Mouse (Mus musculus) heart, embryonic 10.5 days (tissue): ENCODE measurements around the gene Pdk4. TPM values are rescaled to one million over a fixed set of nuclear protein-coding genes. Genes with fewer than 3 reads are reported as not detected.
A peak's percentile ranks its signal among the peaks of the same experiment; 100 is the strongest.

ENCODE experiments used
- DNase-seq: peaks from one replicate; pipeline ENCODE4 v3.0.0-alpha.2; 2017; ENCODE audit warnings: low spot score
- H3K27ac ChIP-seq: fragments of 300-500 bp; sonication (generic); 2 replicates; pipeline ENCODE4 v1.5.1; 2016; ENCODE audit warnings: mild to moderate bottlenecking
- H3K27me3 ChIP-seq: fragments of 300-500 bp; sonication (generic); 2 replicates; pipeline ENCODE4 v1.6.1; 2016; ENCODE audit warnings: mild to moderate bottlenecking; ENCODE audit not compliant: poor library complexity, insufficient read depth, severe bottlenecking
- H3K36me3 ChIP-seq: fragments of 300-500 bp; sonication (generic); 2 replicates; pipeline ENCODE4 v1.6.1; 2016; ENCODE audit warnings: mild to moderate bottlenecking, moderate library complexity
- H3K4me1 ChIP-seq: fragments of 300-500 bp; sonication (generic); 2 replicates; pipeline ENCODE4 v1.6.1; 2016; ENCODE audit warnings: mild to moderate bottlenecking
- H3K4me3 ChIP-seq: fragments of 300-500 bp; sonication (generic); 2 replicates; pipeline ENCODE4 v1.5.1; 2016; ENCODE audit warnings: mild to moderate bottlenecking, moderate library complexity
- H3K9me3 ChIP-seq: fragments of 300-500 bp; sonication (generic); 2 replicates; pipeline ENCODE4 v1.6.1; 2016; ENCODE audit warnings: mild to moderate bottlenecking, moderate library complexity
- WGBS: fragments of 180-500 bp; shearing (Covaris S2); methylation state at CpG from one replicate; pipeline ENCODE4 v1.1.7; 2016; 5-methylcytosine and 5-hydroxymethylcytosine counted together
- polyA plus RNA-seq: library from polyadenylated mRNA; unstranded; fragments of >200 nt; fragmentation: Nextera tagmentation; extraction: Ambion mirVana; gene quantifications from 2 replicates; pipeline ENCODE4 v1.2.1, GENCODE M21; 2016

Pdk4 gene
- polyA plus RNA-seq, 1 experiment from 2014 or later = 7.7 TPM

GRCm38 (mm10) chr6:5482270-5482783 is 13.8 kb downstream of the Pdk4 start:
- peaks cover 31% of the 10 kb centered on the region for H3K36me3 ChIP-seq
- no peak overlapping the region for H3K4me3 ChIP-seq
- no peak for DNase-seq
- no peaks in the 10 kb centered on the region for H3K9me3 ChIP-seq
- WGBS = 73% methylated on average over 3 of the region's 3 CpGs
- no peaks in the 10 kb centered on the region for H3K4me1 ChIP-seq
- no peaks in the 10 kb centered on the region for H3K27me3 ChIP-seq
- H3K27ac ChIP-seq = no peak overlapping the region

GRCm38 (mm10) chr6:5481066-5481465 is 15.0 kb downstream of the Pdk4 start:
- Histone ChIP-seq H3K36me3 (peaks cover 18% of the 10 kb centered on the region), H3K4me3 (no peak overlapping the region), H3K27me3 (no peaks in the 10 kb centered on the region), H3K9me3 (no peaks in the 10 kb centered on the region), H3K4me1 (no peaks in the 10 kb centered on the region), H3K27ac (no peak overlapping the region)
- WGBS = 90% methylated on average over 2 of the region's 2 CpGs
- no peak for DNase-seq

DNA sequence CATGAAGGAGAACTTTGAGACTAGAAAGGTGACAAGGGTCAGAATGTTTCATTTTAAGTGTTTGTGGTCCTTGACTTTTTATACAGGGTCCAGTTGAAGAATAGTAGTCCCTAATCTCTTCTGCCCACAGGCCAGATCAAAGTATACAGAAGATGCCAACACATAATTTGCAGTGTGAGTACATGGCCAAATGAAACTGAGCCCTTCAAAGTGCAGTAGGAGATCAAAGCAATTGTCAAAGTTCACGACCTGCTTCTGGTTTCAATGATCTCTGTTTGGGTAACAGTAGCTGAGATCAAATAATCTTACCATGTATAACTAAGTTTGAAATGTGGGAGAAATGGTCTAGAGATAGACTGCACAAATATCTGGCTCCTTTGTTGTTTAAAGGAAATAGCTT is 22.1 kb downstream of the Pdk4 start:
- no peak for DNase-seq
- no peaks in the 10 kb centered on the region for H3K4me1 ChIP-seq
- WGBS = 62% methylated on average over 1 of the region's 1 CpGs

GRCm38 (mm10) chr6:5472692-5473091 is 23.4 kb downstream of the Pdk4 start:
- H3K27me3 ChIP-seq = no peaks in the 10 kb centered on the region
- H3K4me1 ChIP-seq = no peaks in the 10 kb centered on the region
- no peak overlapping the region for H3K27ac ChIP-seq
- no peaks in the 10 kb centered on the region for H3K9me3 ChIP-seq
- no peaks in the 10 kb centered on the region for H3K36me3 ChIP-seq
- no peak for DNase-seq
- H3K4me3 ChIP-seq = no peak overlapping the region
- WGBS = 87% methylated on average over 2 of the region's 2 CpGs

More for the DNA sequence above, 22.1 kb downstream of the Pdk4 start:
- Histone ChIP-seq H3K27ac (no peak overlapping the region), H3K27me3 (no peaks in the 10 kb centered on the region), H3K4me3 (no peak overlapping the region), H3K36me3 (no peaks in the 10 kb centered on the region), H3K9me3 (no peaks in the 10 kb centered on the region)

DNA sequence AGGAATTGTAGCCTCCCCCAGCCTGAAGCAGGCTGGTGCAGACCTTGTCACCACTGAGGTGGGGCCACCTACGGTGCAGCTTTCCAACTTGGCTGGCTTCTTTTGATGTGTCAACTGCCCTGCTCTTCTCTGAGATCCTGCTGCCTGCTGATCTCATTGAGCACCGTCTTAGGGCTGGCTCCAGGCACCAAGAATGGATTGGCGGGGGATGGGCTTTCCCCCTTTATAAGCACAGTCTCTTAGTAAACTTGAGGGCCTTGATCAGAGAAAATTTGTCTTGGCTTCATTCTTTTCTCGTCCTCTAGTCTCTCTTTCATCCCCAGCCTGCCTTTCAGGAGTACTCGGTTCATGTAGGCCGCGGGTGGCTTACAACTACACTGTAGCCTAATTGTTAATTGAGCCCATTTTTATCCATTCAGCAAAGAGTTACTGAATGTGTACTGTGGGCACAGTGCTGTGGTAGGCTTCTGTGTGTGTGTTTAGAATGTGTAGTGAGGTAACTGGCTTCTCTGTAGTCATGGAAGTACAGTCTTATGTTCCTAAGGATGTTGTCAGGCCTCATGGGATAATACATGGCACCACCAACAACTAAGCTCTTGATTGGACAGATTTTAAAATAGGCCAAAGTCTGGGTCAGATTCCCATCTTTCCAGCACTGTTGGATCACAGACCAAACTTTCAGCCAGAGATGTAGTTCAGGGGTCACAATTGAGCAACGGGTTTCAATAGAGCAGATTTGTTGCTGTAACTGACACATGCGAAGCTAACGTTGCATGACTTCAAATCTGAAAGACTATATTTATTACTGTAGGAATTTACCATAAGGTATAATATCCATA is 25.4 kb downstream of the Pdk4 start:
- DNase-seq = no peak
- Histone ChIP-seq H3K27me3 (no peaks in the 10 kb centered on the region), H3K27ac (no peak overlapping the region), H3K4me1 (no peaks in the 10 kb centered on the region), H3K36me3 (no peaks in the 10 kb centered on the region), H3K4me3 (no peak overlapping the region), H3K9me3 (no peaks in the 10 kb centered on the region)
- WGBS = 79% methylated on average over 10 of the region's 10 CpGs

GRCm38 (mm10) chr6:5455836-5456235 is 40.3 kb downstream of the Pdk4 start:
- Histone ChIP-seq H3K36me3 (no peaks in the 10 kb centered on the region), H3K27ac (no peak overlapping the region), H3K27me3 (no peaks in the 10 kb centered on the region), H3K9me3 (no peaks in the 10 kb centered on the region), H3K4me3 (no peak overlapping the region), H3K4me1 (no peaks in the 10 kb centered on the region)
- 73% methylated on average over 3 of the region's 3 CpGs for WGBS
- DNase-seq = no peak

- H3K4me1 ChIP-seq = peaks cover 5% of the 10 kb centered on the region; the same call in 1 of the 2 replicates
- no peak overlapping the region for H3K4me3 ChIP-seq
- no peak for DNase-seq
- 85% methylated on average over 5 of the region's 5 CpGs for WGBS
- no peak overlapping the region for H3K27ac ChIP-seq
- H3K36me3 ChIP-seq = no peaks in the 10 kb centered on the region
- H3K9me3 ChIP-seq = no peaks in the 10 kb centered on the region
- H3K27me3 ChIP-seq = no peaks in the 10 kb centered on the region
Measured at GRCm38 (mm10) chr6:5449878-5450277, 46.2 kb downstream of the Pdk4 start.

GRCm38 (mm10) chr6:5448396-5448795 is 47.7 kb downstream of the Pdk4 start:
- H3K4me3 ChIP-seq = no peak overlapping the region
- no peak for DNase-seq
- no peaks in the 10 kb centered on the region for H3K36me3 ChIP-seq
- no peaks in the 10 kb centered on the region for H3K27me3 ChIP-seq
- WGBS = 44% methylated on average over 4 of the region's 4 CpGs
- H3K9me3 ChIP-seq = no peaks in the 10 kb centered on the region
- H3K27ac ChIP-seq = no peak overlapping the region
- peaks cover 10% of the 10 kb centered on the region for H3K4me1 ChIP-seq

- Histone ChIP-seq H3K4me3 (no peak overlapping the region), H3K27me3 (no peaks in the 10 kb centered on the region), H3K36me3 (no peaks in the 10 kb centered on the region), H3K4me1 (peaks cover 18% of the 10 kb centered on the region), H3K27ac (no peak overlapping the region), H3K9me3 (no peaks in the 10 kb centered on the region)
- WGBS = 50% methylated on average over 6 of the region's 6 CpGs
- peak; percentile 45 for DNase-seq
Measured at GRCm38 (mm10) chr6:5447546-5447945, 48.6 kb downstream of the Pdk4 start.

DNA sequence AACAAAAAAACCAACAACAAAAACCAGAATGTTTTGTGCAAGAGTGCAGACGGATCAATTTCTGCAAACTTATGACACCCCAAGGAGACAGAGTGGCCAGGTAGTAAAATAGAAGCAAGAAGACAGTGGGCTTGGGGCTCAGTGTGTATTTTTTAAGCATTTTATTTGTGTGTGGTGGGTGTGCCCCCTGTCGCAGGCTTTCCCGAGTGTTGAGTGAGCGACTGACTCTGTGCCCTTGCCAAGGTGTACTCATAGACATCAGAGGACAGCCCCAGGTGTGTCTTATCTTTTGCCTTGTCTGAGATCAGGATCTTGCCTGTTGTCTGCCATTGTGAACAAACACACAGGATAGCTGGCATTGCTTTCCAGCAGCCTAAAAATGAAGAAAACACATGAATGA is 49.1 kb downstream of the Pdk4 start:
- Histone ChIP-seq H3K27me3 (no peaks in the 10 kb centered on the region), H3K27ac (no peak overlapping the region), H3K4me3 (no peak overlapping the region), H3K9me3 (no peaks in the 10 kb centered on the region), H3K4me1 (peaks cover 23% of the 10 kb centered on the region), H3K36me3 (no peaks in the 10 kb centered on the region)
- peak; percentile 58 for DNase-seq
- WGBS = 79% methylated on average over 4 of the region's 4 CpGs

DNA sequence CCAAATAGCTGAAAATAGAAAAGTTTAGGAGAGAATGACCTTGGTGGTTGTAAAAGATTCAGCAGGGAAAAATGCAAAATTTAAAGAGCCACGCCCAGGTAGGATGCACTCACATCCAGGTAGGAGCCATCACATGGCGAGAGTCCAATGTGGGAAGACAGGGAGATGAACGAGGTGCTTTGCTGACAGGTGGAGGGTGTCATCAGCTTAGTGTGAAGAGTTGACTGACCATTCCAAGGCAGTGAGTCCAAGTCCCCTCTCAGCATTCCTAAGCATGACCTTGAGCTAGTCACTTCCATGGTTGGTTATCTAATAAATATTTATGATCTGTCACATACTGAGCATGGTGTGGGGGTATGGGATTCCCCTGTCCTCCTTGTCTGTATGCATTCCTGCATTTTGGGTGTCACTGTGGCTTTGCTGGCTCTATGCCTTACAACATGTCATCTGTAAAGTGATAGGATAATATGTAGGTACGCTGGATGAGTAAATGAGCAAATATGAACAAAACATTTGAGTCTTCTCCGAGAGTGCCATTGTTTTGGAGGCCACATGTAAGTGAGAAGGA is 51.7 kb downstream of the Pdk4 start:
- DNase-seq = peak; percentile 51
- no peak overlapping the region for H3K27ac ChIP-seq
- H3K9me3 ChIP-seq = no peaks in the 10 kb centered on the region
- WGBS = 90% methylated on average over 5 of the region's 5 CpGs
- H3K4me1 ChIP-seq = peaks cover 23% of the 10 kb centered on the region
- H3K4me3 ChIP-seq = no peak overlapping the region
- H3K36me3 ChIP-seq = no peaks in the 10 kb centered on the region
- no peaks in the 10 kb centered on the region for H3K27me3 ChIP-seq

DNA sequence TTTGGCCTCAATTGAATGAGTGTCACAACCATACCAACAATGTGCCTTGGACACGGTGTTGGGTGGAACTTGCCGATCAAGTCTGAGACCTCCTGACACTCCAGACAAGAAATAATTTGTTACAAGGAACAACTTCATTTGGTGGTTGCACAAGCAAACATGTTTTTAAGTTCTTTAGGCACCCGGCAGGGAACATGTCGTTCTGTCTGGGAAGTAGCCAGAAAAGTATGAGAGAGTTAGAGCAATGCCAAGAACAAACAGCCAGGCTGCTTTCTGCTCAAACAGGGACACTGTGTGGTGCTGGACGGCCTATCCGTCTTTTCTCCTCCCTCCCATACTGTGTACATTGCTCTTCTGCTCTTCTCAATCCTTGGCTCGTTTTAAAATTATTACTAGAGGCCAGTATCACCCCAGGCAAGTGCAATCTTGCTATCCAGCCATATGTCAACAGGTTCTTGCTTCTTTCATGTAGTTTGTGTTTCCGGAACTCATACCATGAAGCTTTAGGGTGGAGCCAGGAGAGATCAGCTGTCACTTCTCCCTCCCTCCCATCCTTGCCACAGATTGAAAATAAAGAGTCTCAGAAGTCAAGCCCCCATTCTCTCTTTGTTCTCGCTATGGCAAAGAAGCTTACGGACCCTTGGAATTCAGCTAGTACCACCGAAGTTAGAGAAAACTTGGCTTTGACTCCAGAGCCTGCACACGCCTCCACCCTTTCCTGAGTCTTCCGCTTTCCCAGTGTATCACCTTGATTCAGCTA is 52.8 kb downstream of the Pdk4 start:
- Histone ChIP-seq H3K4me1 (peaks cover 20% of the 10 kb centered on the region), H3K9me3 (no peaks in the 10 kb centered on the region), H3K27me3 (no peaks in the 10 kb centered on the region), H3K27ac (peak overlapping the region; percentile 67), H3K4me3 (peak overlapping the region; percentile 27), H3K36me3 (no peaks in the 10 kb centered on the region)
- DNase-seq = peak; percentile 70
- WGBS = 15% methylated on average over 13 of the region's 13 CpGs
